Mouse (Mus musculus): ENCODE results near the gene Nsmce4a. TPM values are rescaled to one million over a fixed set of nuclear protein-coding genes. Genes with fewer than 3 reads are reported as not detected.
A peak's percentile ranks its signal among the peaks of the same experiment; 100 is the strongest.
"Not testable (repeated sequence)": the region's sequence is repeated elsewhere in the genome, so short reads cannot be mapped to it uniquely, and the experiment has no call there.

The Nsmce4a gene
- total RNA-seq, 1 experiment, result 90.9 TPM

DNA sequence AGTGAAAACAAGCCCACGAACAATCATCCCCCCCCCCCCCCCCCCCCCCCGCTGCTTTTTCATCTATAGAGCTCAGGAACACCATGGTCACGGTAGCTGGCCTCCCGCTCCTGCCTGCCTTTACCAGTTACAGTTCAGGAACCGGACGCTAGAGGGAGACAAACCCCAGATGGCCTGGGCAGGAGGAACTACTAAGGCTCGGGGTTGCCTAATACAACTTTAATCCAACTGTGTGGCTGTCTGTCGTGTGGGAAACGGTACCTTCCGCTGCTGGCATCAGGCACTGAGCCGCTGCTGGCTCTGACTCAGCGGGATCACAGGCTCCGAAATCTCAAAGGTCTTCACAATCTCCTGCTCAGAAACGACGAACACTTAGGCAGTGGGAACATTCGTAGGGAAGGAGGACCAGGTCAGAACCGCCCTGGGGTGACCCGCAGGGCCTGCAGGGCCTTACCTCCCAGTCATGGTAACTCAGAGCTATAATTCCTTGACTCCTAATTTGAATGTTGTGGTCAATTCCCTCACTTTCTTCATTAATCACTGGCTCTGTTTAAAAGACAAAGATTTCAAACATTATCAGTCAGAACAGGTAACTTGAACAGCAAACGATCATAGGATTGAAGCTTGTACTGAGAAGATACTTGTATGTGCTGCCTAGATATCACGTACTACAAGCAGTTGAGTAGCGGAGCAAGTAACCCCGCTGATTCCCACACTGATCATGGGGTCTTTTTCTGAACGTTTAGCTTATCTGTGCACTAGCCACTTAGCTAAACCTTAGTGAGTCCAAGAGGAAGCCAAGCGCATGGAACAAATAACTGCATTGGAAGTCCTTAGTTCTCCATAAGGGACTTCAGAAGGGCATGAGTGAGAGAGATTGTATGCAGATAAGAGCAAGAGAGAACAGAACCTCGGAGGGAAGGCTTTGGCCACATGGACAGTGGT is 39.3 kb downstream of the Nsmce4a start:
- peak; percentile 77 for DNase-seq (ENCODE audit: low read depth, low spot score)
- TF ChIP-seq HCFC1 (IDR thresholded peaks at IDR 0.05; ENCODE audit: borderline replicate concordance, insufficient read depth, low read length) (no peak), CHD2 (IDR thresholded peaks at IDR 0.05; ENCODE audit: low read depth, low read length) (no peak), ZNF384 (IDR thresholded peaks at IDR 0.05; ENCODE audit: low read depth, low read length) (no peak), ZC3H11A (IDR thresholded peaks at IDR 0.05; ENCODE audit: borderline replicate concordance, low read depth, low read length) (no peak), MAFK (IDR thresholded peaks at IDR 0.05; ENCODE audit: insufficient read depth, low read depth, low read length) (no peak)
- in situ Hi-C loops (cut with MboI; ENCODE audit: low sequenced_read_pairs in 2 of 2, unreplicated experiment in 2 of 2), result no loop called here
- Histone ChIP-seq H3K9me3 (ENCODE audit: control insufficient read depth, insufficient read depth, low read depth, low read length) (no peaks in the 10 kb centered on the region), H3K36me3 (ENCODE audit: control insufficient read depth, insufficient read depth, low read length, poor library complexity, severe bottlenecking) (peaks cover 25% of the 10 kb centered on the region), H3K4me3 (ENCODE audit: insufficient read depth in 1 of 2, low read depth in 1 of 2, low read length in 2 of 2, poor library complexity in 1 of 2, severe bottlenecking in 1 of 2) (peak overlapping the region in 1 of 2 experiments; percentile 11; a peak in 2 of 4 replicates), H3K27ac (ENCODE audit: insufficient read depth, low read depth, low read length, poor library complexity, severe bottlenecking) (peak overlapping the region; percentile 40), H3K9ac (ENCODE audit: insufficient read depth, low read depth, low read length, poor library complexity, severe bottlenecking) (peak overlapping the region; percentile 28; the same call in 1 of the 2 replicates), H3K4me1 (ENCODE audit: control insufficient read depth in 2 of 2, insufficient read depth in 2 of 2, low read length in 2 of 2, poor library complexity in 1 of 2) (peaks cover 0 to 3% of the 10 kb centered on the region in 2 experiments; a peak in 1 of 4 replicates)

DNA sequence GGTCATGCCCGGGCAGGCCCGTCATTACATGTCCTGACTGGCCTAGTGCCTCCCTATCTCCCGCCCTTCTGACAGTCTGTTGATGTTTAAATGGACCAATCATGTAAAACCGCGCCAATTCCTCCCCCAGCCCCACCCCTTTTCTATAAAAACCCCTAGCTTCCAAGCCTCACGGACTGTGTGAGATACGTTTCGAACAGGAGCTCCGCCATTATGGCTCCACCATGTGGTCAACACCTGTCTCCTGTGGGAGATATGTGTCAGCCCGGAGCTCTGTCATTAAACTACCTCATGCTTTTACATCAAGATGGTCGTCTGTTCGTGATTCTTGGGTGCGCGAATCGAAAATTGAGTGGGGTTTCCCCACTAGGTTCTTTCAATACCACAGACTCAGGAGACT is 41.8 kb downstream of the Nsmce4a start:
- H3K4me1 ChIP-seq (ENCODE audit: control insufficient read depth in 2 of 2, insufficient read depth in 2 of 2, low read length in 2 of 2, poor library complexity in 1 of 2); DNase-seq (ENCODE audit: low read depth, low spot score); in situ Hi-C loops (cut with MboI; ENCODE audit: low sequenced_read_pairs in 2 of 2, unreplicated experiment in 2 of 2); H3K9ac ChIP-seq (ENCODE audit: insufficient read depth, low read depth, low read length, poor library complexity, severe bottlenecking); H3K9me3 ChIP-seq (ENCODE audit: control insufficient read depth, insufficient read depth, low read depth, low read length); H3K4me3 ChIP-seq (ENCODE audit: insufficient read depth in 1 of 2, low read depth in 1 of 2, low read length in 2 of 2, poor library complexity in 1 of 2, severe bottlenecking in 1 of 2): not testable (repeated sequence)
- H3K27ac ChIP-seq (ENCODE audit: insufficient read depth, low read depth, low read length, poor library complexity, severe bottlenecking), result peak overlapping the region; percentile 86
- H3K36me3 ChIP-seq (ENCODE audit: control insufficient read depth, insufficient read depth, low read length, poor library complexity, severe bottlenecking), result peaks cover 17% of the 10 kb centered on the region

GRCm38 (mm10) chr7:130527306-130527705 is 45.6 kb downstream of the Nsmce4a start:
- TF ChIP-seq ZC3H11A (IDR thresholded peaks at IDR 0.05; ENCODE audit: borderline replicate concordance, low read depth, low read length), result no peak
- TF ChIP-seq MAFK (IDR thresholded peaks at IDR 0.05; ENCODE audit: insufficient read depth, low read depth, low read length), result no peak
- TF ChIP-seq ZNF384 (IDR thresholded peaks at IDR 0.05; ENCODE audit: low read depth, low read length), result no peak
- no peak for TF ChIP-seq CHD2 (IDR thresholded peaks at IDR 0.05; ENCODE audit: low read depth, low read length)
- no peak for TF ChIP-seq HCFC1 (IDR thresholded peaks at IDR 0.05; ENCODE audit: borderline replicate concordance, insufficient read depth, low read length)
- in situ Hi-C loops (cut with MboI; ENCODE audit: low sequenced_read_pairs in 2 of 2, unreplicated experiment in 2 of 2), result no loop called here
- no peak overlapping the region for H3K9ac ChIP-seq (ENCODE audit: insufficient read depth, low read depth, low read length, poor library complexity, severe bottlenecking)
- DNase-seq (ENCODE audit: low read depth, low spot score), result no peak
- H3K36me3 ChIP-seq (ENCODE audit: control insufficient read depth, insufficient read depth, low read length, poor library complexity, severe bottlenecking), result peaks cover 9% of the 10 kb centered on the region
- no peak overlapping the region for H3K4me3 ChIP-seq (ENCODE audit: insufficient read depth in 1 of 2, low read depth in 1 of 2, low read length in 2 of 2, poor library complexity in 1 of 2, severe bottlenecking in 1 of 2)
- H3K4me1 ChIP-seq (ENCODE audit: control insufficient read depth in 2 of 2, insufficient read depth in 2 of 2, low read length in 2 of 2, poor library complexity in 1 of 2), result peaks cover 0 to 3% of the 10 kb centered on the region in 2 experiments; a peak in 1 of 4 replicates
- H3K9me3 ChIP-seq (ENCODE audit: control insufficient read depth, insufficient read depth, low read depth, low read length), result no peaks in the 10 kb centered on the region
- no peak overlapping the region for H3K27ac ChIP-seq (ENCODE audit: insufficient read depth, low read depth, low read length, poor library complexity, severe bottlenecking)

DNA sequence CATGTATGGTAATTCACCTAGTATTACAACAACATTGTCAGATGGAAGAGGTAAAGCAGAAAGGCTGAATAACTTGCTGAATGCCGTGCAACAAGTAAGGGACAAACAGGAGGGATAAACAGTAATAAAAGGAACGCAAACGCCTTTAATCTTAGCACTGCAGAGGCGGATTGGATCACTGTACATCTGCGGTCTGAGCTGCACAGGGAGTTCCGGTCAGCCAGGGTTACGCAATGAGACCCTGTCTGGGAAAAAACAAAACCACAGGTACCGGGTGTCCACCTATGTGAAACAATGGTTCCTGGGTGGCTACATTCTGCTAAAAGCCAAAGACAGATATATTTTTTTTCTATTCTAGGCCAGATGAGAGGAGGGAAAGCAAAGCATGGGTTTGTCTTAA is 49.5 kb downstream of the Nsmce4a start:
- DNase-seq (ENCODE audit: low read depth, low spot score), result no peak
- no peaks in the 10 kb centered on the region for H3K9me3 ChIP-seq (ENCODE audit: control insufficient read depth, insufficient read depth, low read depth, low read length)

More for the DNA sequence above, 49.5 kb downstream of the Nsmce4a start:
- no peak overlapping the region for H3K4me3 ChIP-seq (ENCODE audit: insufficient read depth in 1 of 2, low read depth in 1 of 2, low read length in 2 of 2, poor library complexity in 1 of 2, severe bottlenecking in 1 of 2)
- TF ChIP-seq CHD2 (IDR thresholded peaks at IDR 0.05; ENCODE audit: low read depth, low read length), result no peak
- TF ChIP-seq HCFC1 (IDR thresholded peaks at IDR 0.05; ENCODE audit: borderline replicate concordance, insufficient read depth, low read length), result no peak
- TF ChIP-seq MAFK (IDR thresholded peaks at IDR 0.05; ENCODE audit: insufficient read depth, low read depth, low read length), result no peak
- TF ChIP-seq ZNF384 (IDR thresholded peaks at IDR 0.05; ENCODE audit: low read depth, low read length), result no peak
- TF ChIP-seq ZC3H11A (IDR thresholded peaks at IDR 0.05; ENCODE audit: borderline replicate concordance, low read depth, low read length), result no peak
- H3K36me3 ChIP-seq (ENCODE audit: control insufficient read depth, insufficient read depth, low read length, poor library complexity, severe bottlenecking), result no peaks in the 10 kb centered on the region
- in situ Hi-C loops (cut with MboI; ENCODE audit: low sequenced_read_pairs in 2 of 2, unreplicated experiment in 2 of 2), result no loop called here
- no peaks in the 10 kb centered on the region for H3K4me1 ChIP-seq (ENCODE audit: control insufficient read depth in 2 of 2, insufficient read depth in 2 of 2, low read length in 2 of 2, poor library complexity in 1 of 2)
- no peak overlapping the region for H3K27ac ChIP-seq (ENCODE audit: insufficient read depth, low read depth, low read length, poor library complexity, severe bottlenecking)
- no peak overlapping the region for H3K9ac ChIP-seq (ENCODE audit: insufficient read depth, low read depth, low read length, poor library complexity, severe bottlenecking)
